ENCODE assay signal across 25 mouse cellular contexts in genomic region chr8:13177173-13177852, GRCm38 (mm10). TPM values are rescaled to one million over a fixed set of nuclear protein-coding genes. Genes with fewer than 3 reads are reported as not detected.
"Had no signal": no experiment of that assay in that cellular context is flagged by ENCODE, and none has a peak within 500 bp of the region (broad histone marks: within the 10 kb centered on the region; RNA-seq: fewer than 3 reads in every experiment).

No protein-coding gene starts in this region.

- H3K4me3 ChIP-seq: gastrocnemius, adult 2 months; heart, embryonic 13.5 days; heart, embryonic 15.5 days; hindbrain, embryonic 13.5 days; hindbrain, embryonic 15.5 days; layer of hippocampus, adult 2 months; limb, embryonic 10.5 days; limb, embryonic 12.5 days; liver, embryonic 13.5 days; liver, embryonic 15.5 days had no signal

- H3K27ac ChIP-seq: heart, embryonic 13.5 days; heart, embryonic 15.5 days; hindbrain, embryonic 13.5 days; hindbrain, embryonic 15.5 days; hindbrain, postnatal 0 days; layer of hippocampus, adult 2 months; limb, embryonic 10.5 days; limb, embryonic 12.5 days; liver, embryonic 13.5 days; liver, embryonic 15.5 days had no signal

- H3K9ac ChIP-seq: heart, embryonic 13.5 days; heart, embryonic 15.5 days; hindbrain, embryonic 13.5 days; hindbrain, embryonic 15.5 days; limb, embryonic 12.5 days; liver, embryonic 13.5 days; liver, embryonic 15.5 days had no signal

- ATAC-seq: hindbrain, postnatal 0 days had no signal

- H3K4me2 ChIP-seq: heart, embryonic 11.5 days; heart, embryonic 13.5 days; heart, embryonic 15.5 days; hindbrain, embryonic 13.5 days; hindbrain, embryonic 15.5 days; limb, embryonic 12.5 days; liver, embryonic 11.5 days; liver, embryonic 13.5 days; liver, embryonic 15.5 days had no signal

- H3K4me1 ChIP-seq: hindbrain, embryonic 13.5 days; hindbrain, embryonic 15.5 days; limb, embryonic 10.5 days; limb, embryonic 12.5 days had no signal

- DNase-seq: gastrocnemius, adult 2 months; gastrocnemius, postnatal 10 days; gastrocnemius, postnatal 25 days; heart, adult 18-20 months; heart, postnatal 14 days; heart, postnatal 36 days; kidney, adult 18-20 months; kidney, adult 8-10 months; kidney, postnatal 10 days; kidney, postnatal 25 days; kidney, postnatal 4 days; liver; liver, embryonic 13.5 days had no signal

- H3K27me3 ChIP-seq: heart, embryonic 13.5 days; heart, embryonic 15.5 days; hindbrain, embryonic 13.5 days; hindbrain, embryonic 15.5 days; limb, embryonic 12.5 days; liver, embryonic 13.5 days; liver, embryonic 15.5 days had no signal

- H3K9me3 ChIP-seq: heart, embryonic 13.5 days; heart, embryonic 15.5 days; hindbrain, embryonic 13.5 days; hindbrain, embryonic 15.5 days; limb, embryonic 10.5 days; limb, embryonic 12.5 days; liver, embryonic 13.5 days; liver, embryonic 15.5 days had no signal

RNA-seq across cellular contexts. Expression of gene Grtp1, which starts 23.1 kb away (rescaled TPM):
- total RNA-seq: granulocyte monocyte progenitor cell, adult 5-6 weeks had no signal
